Mouse (Mus musculus): ENCODE data around the gene Lmntd1. TPM values are rescaled to one million over a fixed set of nuclear protein-coding genes. Genes with fewer than 3 reads are reported as not detected.

Lmntd1 gene
- polyA plus RNA-seq, 1 experiment from 2014 or later: 0.83 TPM

GRCm38 (mm10) chr6:145379175-145379574 lies 234.9 kb downstream of the Lmntd1 start:
- H3K36me3 ChIP-seq: no peaks in the 10 kb centered on the region
- ATAC-seq (replicated peaks): peak; percentile 53
- no peak overlapping the region for H3K27ac ChIP-seq (replicated peaks)
- no peak overlapping the region for H3K4me2 ChIP-seq (replicated peaks)
- no peak overlapping the region for H3K9ac ChIP-seq (replicated peaks)
- WGBS: 3% methylated on average over 6 of the region's 6 CpGs
- H3K4me3 ChIP-seq: no peak overlapping the region
- H3K9me3 ChIP-seq: no peaks in the 10 kb centered on the region
- H3K4me1 ChIP-seq: peaks cover 10% of the 10 kb centered on the region
- no peaks in the 10 kb centered on the region for H3K27me3 ChIP-seq

- Histone ChIP-seq H3K4me3 (no peak overlapping the region), H3K9me3 (no peaks in the 10 kb centered on the region), H3K4me2 (replicated peaks) (no peak overlapping the region), H3K36me3 (no peaks in the 10 kb centered on the region), H3K27ac (replicated peaks) (no peak overlapping the region), H3K4me1 (peaks cover 10% of the 10 kb centered on the region), H3K27me3 (no peaks in the 10 kb centered on the region), H3K9ac (replicated peaks) (no peak overlapping the region)
- ATAC-seq (replicated peaks): 0 out of 2 replicates have a peak, but pooled peaks have one; percentile 15
- WGBS: 49% methylated on average over 4 of the region's 4 CpGs
Measured at GRCm38 (mm10) chr6:145378689-145379088, 235.4 kb downstream of the Lmntd1 start.

GRCm38 (mm10) chr6:145374372-145374771 lies 239.7 kb downstream of the Lmntd1 start:
- no peaks in the 10 kb centered on the region for H3K27me3 ChIP-seq
- no peaks in the 10 kb centered on the region for H3K9me3 ChIP-seq
- 84% methylated on average over 2 of the region's 2 CpGs for WGBS
- no peak overlapping the region for H3K4me3 ChIP-seq
- peaks cover 9% of the 10 kb centered on the region for H3K4me1 ChIP-seq
- H3K9ac ChIP-seq (replicated peaks): no peak overlapping the region
- H3K4me2 ChIP-seq (replicated peaks): no peak overlapping the region
- ATAC-seq (replicated peaks): no peak
- no peak overlapping the region for H3K27ac ChIP-seq (replicated peaks)
- no peaks in the 10 kb centered on the region for H3K36me3 ChIP-seq

- Histone ChIP-seq H3K9ac (replicated peaks) (no peak overlapping the region), H3K36me3 (no peaks in the 10 kb centered on the region), H3K4me1 (peaks cover 3% of the 10 kb centered on the region), H3K4me3 (no peak overlapping the region), H3K27me3 (no peaks in the 10 kb centered on the region), H3K4me2 (replicated peaks) (no peak overlapping the region), H3K27ac (replicated peaks) (no peak overlapping the region), H3K9me3 (no peaks in the 10 kb centered on the region)
- no peak for ATAC-seq (replicated peaks)
- WGBS: 51% methylated on average over 7 of the region's 7 CpGs
Measured at GRCm38 (mm10) chr6:145373712-145374221, 240.4 kb downstream of the Lmntd1 start.

GRCm38 (mm10) chr6:145372066-145372465 lies 242.1 kb downstream of the Lmntd1 start:
- no peak for ATAC-seq (replicated peaks)
- 56% methylated on average over 2 of the region's 2 CpGs for WGBS

GRCm38 (mm10) chr6:145371586-145371985 lies 242.5 kb downstream of the Lmntd1 start:
- H3K9ac ChIP-seq (replicated peaks): no peak overlapping the region
- WGBS: 91% methylated on average over 4 of the region's 4 CpGs

More at GRCm38 (mm10) chr6:145372066-145372465, 242.1 kb downstream of the Lmntd1 start:
- H3K9ac ChIP-seq (replicated peaks): no peak overlapping the region
- no peak overlapping the region for H3K27ac ChIP-seq (replicated peaks)
- H3K4me2 ChIP-seq (replicated peaks): no peak overlapping the region
- no peaks in the 10 kb centered on the region for H3K27me3 ChIP-seq
- no peaks in the 10 kb centered on the region for H3K36me3 ChIP-seq
- no peaks in the 10 kb centered on the region for H3K9me3 ChIP-seq
- H3K4me1 ChIP-seq: no peaks in the 10 kb centered on the region; the same call in 1 of the 2 replicates
- no peak overlapping the region for H3K4me3 ChIP-seq

GRCm38 (mm10) chr6:145370302-145370701 lies 243.8 kb downstream of the Lmntd1 start:
- Histone ChIP-seq H3K4me1 (no peaks in the 10 kb centered on the region; the same call in 1 of the 2 replicates), H3K4me2 (replicated peaks) (no peak overlapping the region), H3K4me3 (no peak overlapping the region), H3K9me3 (no peaks in the 10 kb centered on the region), H3K9ac (replicated peaks) (no peak overlapping the region), H3K27ac (replicated peaks) (no peak overlapping the region), H3K27me3 (no peaks in the 10 kb centered on the region), H3K36me3 (no peaks in the 10 kb centered on the region)
- ATAC-seq (replicated peaks): no peak
- 82% methylated on average over 3 of the region's 3 CpGs for WGBS

More at GRCm38 (mm10) chr6:145371586-145371985, 242.5 kb downstream of the Lmntd1 start:
- Histone ChIP-seq H3K27ac (replicated peaks) (no peak overlapping the region), H3K4me3 (no peak overlapping the region), H3K36me3 (no peaks in the 10 kb centered on the region), H3K27me3 (no peaks in the 10 kb centered on the region), H3K4me2 (replicated peaks) (no peak overlapping the region), H3K4me1 (no peaks in the 10 kb centered on the region; the same call in 1 of the 2 replicates), H3K9me3 (no peaks in the 10 kb centered on the region)
- no peak for ATAC-seq (replicated peaks)

GRCm38 (mm10) chr6:145369290-145369689 lies 244.8 kb downstream of the Lmntd1 start:
- Histone ChIP-seq H3K4me2 (replicated peaks) (no peak overlapping the region), H3K4me1 (no peaks in the 10 kb centered on the region; the same call in 1 of the 2 replicates), H3K4me3 (no peak overlapping the region), H3K9me3 (no peaks in the 10 kb centered on the region), H3K36me3 (no peaks in the 10 kb centered on the region), H3K27me3 (no peaks in the 10 kb centered on the region), H3K27ac (replicated peaks) (no peak overlapping the region), H3K9ac (replicated peaks) (no peak overlapping the region)
- WGBS: 68% methylated on average over 4 of the region's 4 CpGs
- ATAC-seq (replicated peaks): no peak

GRCm38 (mm10) chr6:145366488-145366887 lies 247.6 kb downstream of the Lmntd1 start:
- H3K9me3 ChIP-seq: no peaks in the 10 kb centered on the region
- H3K4me1 ChIP-seq: no peaks in the 10 kb centered on the region
- no peaks in the 10 kb centered on the region for H3K27me3 ChIP-seq
- no peak overlapping the region for H3K4me2 ChIP-seq (replicated peaks)
- H3K9ac ChIP-seq (replicated peaks): no peak overlapping the region
- H3K27ac ChIP-seq (replicated peaks): no peak overlapping the region
- WGBS: 94% methylated on average over 11 of the region's 11 CpGs
- H3K36me3 ChIP-seq: no peaks in the 10 kb centered on the region
- no peak overlapping the region for H3K4me3 ChIP-seq
- no peak for ATAC-seq (replicated peaks)

- ATAC-seq (replicated peaks): no peak
- peaks cover 2% of the 10 kb centered on the region; the same call in 1 of the 2 replicates for H3K4me1 ChIP-seq
- 82% methylated on average over 7 of the region's 7 CpGs for WGBS
- no peak overlapping the region for H3K9ac ChIP-seq (replicated peaks)
- no peak overlapping the region for H3K4me2 ChIP-seq (replicated peaks)
- H3K4me3 ChIP-seq: no peak overlapping the region
- H3K27me3 ChIP-seq: no peaks in the 10 kb centered on the region
- H3K27ac ChIP-seq (replicated peaks): no peak overlapping the region
- no peaks in the 10 kb centered on the region for H3K36me3 ChIP-seq
- H3K9me3 ChIP-seq: no peaks in the 10 kb centered on the region
Measured at GRCm38 (mm10) chr6:145363698-145364097, 250.4 kb downstream of the Lmntd1 start.

GRCm38 (mm10) chr6:145361109-145361694 lies 252.9 kb downstream of the Lmntd1 start:
- H3K4me2 ChIP-seq (replicated peaks): no peak overlapping the region
- peaks cover 2% of the 10 kb centered on the region; the same call in 1 of the 2 replicates for H3K4me1 ChIP-seq
- no peaks in the 10 kb centered on the region for H3K9me3 ChIP-seq
- no peak overlapping the region for H3K9ac ChIP-seq (replicated peaks)
- WGBS: 63% methylated on average over 12 of the region's 12 CpGs
- no peaks in the 10 kb centered on the region for H3K36me3 ChIP-seq
- H3K27me3 ChIP-seq: no peaks in the 10 kb centered on the region
- ATAC-seq (replicated peaks): no peak
- no peak overlapping the region for H3K27ac ChIP-seq (replicated peaks)
- no peak overlapping the region for H3K4me3 ChIP-seq

- peak; percentile 57; the same call in 1 of the 2 replicates for ATAC-seq (replicated peaks)
- H3K9me3 ChIP-seq: no peaks in the 10 kb centered on the region; the same call in 1 of the 2 replicates
- H3K9ac ChIP-seq (replicated peaks): no peak overlapping the region
- no peak overlapping the region for H3K27ac ChIP-seq (replicated peaks)
- 38% methylated on average over 26 of the region's 26 CpGs for WGBS
- no peaks in the 10 kb centered on the region for H3K27me3 ChIP-seq
- H3K36me3 ChIP-seq: no peaks in the 10 kb centered on the region
- peaks cover 2% of the 10 kb centered on the region; the same call in 1 of the 2 replicates for H3K4me1 ChIP-seq
- H3K4me2 ChIP-seq (replicated peaks): peak overlapping the region; percentile 17; the same call in 1 of the 2 replicates
- H3K4me3 ChIP-seq: no peak overlapping the region
Measured at GRCm38 (mm10) chr6:145359470-145360430, 254.4 kb downstream of the Lmntd1 start.
